Mouse (Mus musculus) cerebellum, adult 9-10 months (tissue): Measurements from ENCODE around the gene Gen1.

ENCODE experiments used
- DNase-seq: peaks from one replicate; pipeline ENCODE4 v3.0.0; 2022

Gene Gen1

DNA sequence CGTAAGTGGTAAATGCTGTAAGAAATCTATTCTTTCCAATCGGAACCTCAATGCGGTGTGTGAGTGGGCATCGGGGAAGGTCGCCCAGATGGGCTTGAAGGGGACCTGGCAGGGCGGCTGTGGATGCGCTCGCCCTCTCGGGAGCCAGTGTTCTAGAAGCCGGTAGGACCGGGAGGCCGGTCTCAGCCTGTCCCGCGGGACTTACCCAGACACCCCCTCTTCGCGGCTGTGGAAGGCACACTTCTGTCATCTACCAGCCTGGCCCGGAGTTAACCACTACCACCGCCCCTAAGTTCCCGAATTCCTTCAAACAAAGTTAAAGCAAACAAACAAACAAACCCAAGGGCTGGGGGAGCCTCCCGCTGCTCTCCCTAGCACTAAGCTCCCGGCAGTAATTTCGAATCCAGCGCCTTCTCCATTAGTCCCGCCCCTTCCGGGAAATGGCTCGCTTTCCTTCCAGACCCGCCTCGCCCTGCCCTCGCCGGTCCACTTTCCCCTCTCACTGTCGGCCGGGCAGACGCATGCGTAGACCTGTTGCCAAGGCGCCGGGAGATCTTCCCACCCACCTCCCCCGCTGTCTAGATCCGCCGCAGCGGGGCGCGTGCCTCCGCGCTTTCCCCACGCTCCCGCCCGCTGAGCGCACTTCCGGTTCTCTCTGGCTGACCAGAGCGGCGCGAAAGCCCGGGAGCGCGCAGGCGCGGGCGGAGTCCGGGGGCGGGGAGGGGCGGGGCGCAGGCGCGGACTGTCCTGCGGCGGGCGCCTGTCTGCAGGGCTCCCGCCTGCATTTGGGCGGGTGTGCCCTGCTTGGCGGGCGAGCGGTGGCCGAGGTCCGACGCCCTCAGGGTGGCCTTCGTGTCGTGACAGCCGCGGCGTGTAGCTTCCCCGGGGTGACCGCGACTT lies at the start of gene Gen1, which contains the start of gene Smc6:
Gene Gen1, minus strand, starts transcription at position 420 of the 900 bp plus-strand sequence.
Gene Smc6, plus strand, starts transcription at position 505 of the 900 bp plus-strand sequence.
- DNase-seq, result peak; percentile 92

DNA sequence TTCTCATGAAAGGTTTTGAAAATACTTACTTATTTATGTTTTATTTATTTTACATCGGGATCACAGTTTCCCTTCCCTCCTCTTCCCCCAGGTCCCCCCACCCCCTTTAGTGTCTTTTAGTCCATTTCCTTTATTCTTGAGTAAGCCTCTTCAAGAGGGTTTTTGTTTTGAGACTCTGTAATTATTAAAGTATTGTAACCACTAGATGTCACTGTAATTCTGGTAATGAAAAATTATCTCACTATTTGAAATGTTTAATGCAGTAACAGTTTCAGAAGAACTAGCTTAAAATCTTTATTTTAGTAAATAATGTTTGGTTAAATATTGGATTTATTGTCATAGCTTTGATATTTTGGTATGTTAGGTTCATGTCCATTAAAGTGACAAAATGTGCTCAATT lies 48.2 kb upstream of the Gen1 start:
- DNase-seq, result peak; percentile 54

DNA sequence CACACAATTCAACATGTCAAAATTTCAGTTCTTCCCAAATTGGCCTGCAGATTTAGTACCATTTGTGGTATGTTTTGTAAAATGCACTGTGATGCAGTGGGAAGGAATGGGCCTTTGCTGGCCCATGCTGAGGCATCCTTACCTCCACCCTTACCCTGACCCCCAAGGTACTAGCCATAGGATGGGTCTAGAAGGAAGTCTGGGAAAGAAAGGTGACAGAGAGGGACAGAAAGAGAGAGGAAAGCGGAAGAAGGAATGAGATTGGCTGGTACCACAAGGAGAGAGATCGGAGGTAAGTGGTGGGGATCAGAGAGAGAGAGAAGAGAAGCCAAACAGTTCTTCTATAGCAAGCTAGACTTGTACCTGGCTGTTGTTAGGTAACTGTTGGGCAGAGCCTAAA lies 45.5 kb upstream of the Gen1 start:
- no peak for DNase-seq

DNA sequence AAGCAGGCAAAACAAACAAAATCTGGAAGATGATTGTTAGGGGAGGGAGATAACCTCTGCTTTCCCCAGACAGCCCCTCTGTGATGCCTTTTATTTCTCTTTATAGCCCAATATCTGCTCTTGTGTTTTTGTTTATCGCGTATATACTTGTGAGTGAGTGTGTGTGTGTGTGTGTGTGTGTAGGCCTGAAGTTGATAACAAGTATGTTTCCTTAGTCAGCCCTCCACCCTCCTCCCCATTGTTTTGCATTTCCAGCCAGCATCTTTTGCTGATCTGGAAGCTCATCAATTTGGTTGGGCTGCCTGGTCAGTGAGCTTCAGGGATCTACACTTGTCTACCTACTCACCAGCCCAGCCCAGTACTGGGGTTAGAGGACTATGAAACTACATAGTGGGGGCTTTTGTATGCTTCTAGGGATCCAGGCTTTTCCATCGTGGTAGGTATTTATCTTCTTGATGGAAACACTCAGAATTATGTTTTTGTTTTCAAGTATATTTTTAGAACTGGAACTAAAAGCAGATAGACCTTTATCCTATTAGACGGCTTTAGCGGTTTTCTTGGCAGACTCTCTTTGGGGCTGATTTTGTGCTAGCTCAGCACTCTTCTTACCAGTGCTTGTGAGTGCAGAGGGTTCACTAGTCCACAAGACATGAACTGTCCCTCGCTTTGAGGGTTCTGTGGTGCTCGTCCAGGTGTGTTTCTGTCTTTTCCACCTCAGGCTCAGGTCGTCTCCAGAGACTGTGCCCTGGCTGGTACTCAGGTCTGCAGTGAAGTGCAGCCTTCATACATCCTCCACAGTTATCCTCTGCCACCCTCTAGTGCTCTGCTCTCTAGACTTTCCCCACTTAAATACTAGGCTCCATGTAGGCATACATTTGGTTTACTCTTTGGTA lies 41.4 kb upstream of the Gen1 start:
- no peak for DNase-seq

DNA sequence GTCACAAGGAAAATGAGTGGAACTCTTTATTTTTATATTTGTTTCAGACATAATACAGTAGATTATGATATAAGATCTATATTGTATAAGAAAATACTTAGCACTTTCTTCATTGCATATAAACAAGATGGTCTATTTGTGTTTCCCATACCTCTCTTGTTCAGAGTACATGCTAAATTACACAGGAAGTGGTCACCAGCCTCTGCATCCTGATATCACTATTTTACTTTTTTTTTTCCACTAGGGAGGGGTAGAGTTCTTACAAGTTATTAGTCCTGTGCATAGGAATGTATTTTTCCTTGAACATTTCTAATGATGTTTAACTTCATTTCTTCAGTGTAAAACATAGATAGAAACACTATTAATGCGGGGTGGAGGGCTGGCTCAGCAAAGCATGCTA lies 35.3 kb upstream of the Gen1 start:
- DNase-seq, result no peak

DNA sequence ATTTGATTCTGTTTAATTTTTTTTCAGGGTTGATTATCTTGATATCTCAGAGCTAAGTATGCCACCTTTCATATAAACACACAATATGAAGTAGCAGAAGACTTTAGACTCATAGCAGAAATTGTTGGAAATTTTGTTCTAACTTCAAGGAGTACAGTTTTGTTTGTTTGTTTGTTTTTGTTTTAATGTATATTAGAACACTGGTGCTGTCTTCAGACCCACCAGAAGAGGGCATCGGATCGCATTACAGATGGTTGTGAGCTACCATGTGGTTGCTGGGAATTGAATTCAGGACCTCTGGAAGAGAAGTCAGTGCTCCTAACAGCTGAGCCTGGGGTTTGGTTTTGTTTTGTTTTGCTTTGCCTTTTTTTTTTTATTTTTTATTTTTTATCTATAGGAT lies 20.8 kb upstream of the Gen1 start:
- no peak for DNase-seq

DNA sequence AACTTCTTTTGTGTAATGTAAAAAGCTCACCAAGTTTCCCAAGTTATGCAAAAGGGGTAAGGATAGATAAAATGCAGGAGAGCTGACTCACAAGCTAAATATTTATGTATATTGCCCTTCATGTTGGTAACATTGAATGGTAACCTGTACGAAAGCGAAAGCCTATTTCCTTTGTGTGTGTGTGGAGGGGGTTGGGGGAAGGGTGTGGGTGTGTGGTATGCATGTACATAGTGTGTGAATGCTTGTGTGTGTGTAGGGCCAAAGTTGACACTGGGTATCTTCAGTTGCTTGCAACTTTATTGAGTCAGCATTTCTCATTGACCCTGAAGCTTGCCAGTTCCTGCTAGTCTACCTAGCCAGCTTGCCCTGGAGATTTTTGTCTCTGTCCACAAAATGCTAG lies 16.0 kb upstream of the Gen1 start:
- no peak for DNase-seq

DNA sequence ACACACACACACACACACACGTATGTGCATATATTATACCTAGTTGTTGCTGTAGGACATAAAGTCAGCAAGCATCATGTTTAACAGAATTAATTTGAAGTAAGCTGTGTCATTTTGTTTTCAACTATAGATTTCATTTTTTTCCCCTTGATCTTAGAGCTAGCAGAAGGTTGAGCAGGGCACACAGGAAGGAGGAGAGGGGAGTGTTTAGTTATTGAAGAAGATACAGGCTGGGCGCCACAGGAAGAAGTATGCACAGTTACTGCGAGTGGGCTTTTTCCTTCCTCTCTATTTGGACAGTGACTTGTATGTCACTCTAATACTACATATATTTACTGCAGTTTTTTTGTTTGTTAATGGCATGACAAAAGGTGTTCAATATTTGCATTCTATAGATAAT lies 14.3 kb upstream of the Gen1 start:
- no peak for DNase-seq

DNA sequence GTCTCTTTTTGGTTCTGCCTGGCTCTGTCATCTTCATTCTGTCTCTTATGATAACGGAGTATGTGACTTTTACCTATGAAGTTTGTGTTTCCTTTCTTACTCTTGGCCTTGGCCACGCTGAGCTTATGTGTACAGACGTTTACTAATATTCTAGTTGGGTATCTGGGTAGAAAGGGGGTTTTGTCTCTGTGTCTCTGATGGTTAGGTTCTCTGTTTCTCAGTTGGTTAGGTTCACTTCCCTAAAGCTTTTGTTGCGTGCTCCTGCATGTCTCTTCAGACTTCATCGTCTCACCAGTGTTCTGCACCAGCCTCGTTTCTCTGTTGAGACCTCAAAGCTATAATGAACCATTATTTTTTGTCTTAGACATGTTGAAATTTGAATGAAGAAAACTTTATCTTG lies 11.6 kb upstream of the Gen1 start:
- no peak for DNase-seq

DNA sequence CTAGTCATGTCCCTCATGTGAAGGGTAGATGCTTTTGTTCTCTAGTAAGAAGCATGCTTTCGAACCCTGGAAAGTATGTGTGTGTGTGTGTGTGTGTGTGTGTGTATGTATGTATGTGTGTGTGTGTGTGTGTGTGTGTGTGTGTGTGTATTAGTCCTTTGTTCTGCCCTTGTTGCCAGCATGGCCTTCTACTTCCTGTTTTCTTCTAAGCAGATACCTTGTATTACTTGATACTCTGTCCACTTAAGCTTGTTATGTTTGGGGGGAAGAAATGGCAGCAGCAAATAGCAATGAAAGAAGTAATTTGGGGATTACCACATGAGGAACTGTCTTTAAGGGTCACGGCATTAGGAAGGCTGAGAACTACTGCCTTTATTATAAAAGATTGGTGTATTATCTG lies 11.0 kb upstream of the Gen1 start:
- DNase-seq, result no peak

DNA sequence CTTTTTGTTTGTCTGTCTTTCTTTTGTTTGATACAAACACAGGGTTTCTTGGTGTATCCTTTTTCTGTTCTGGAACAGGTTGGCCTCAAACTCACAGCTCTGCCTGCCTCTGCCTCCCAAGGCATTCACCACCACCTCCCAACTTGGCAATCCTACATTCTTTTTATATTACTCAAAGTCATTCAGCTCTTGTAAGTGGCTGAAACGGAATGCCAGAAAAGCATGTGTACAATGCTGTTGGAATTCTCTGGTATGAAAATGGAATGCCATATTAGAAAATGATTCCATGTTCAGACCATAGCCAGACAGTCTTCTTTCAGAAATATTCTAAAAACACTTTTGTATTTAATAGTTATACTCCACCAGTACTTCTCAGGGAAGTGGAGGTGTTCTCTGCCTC lies 7.6 kb upstream of the Gen1 start:
- DNase-seq, result no peak

DNA sequence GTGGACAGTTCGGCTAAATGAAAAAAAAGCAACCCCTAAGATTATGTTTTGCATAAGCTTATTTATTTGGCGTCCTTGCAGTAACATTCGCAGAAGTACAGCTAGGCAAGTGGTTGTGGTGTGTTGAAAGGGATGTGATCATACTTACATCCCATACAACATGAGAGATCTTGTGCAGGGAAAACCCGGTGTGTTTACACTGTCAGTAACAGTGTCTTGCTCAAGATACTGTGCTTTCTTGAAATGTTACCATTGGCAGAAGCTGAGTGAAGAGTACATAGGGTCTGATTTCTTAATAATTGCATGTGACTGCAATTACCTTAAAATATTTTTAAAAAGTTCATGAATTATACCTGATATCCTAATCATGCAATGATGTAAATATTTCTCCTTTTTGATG lies 7.0 kb upstream of the Gen1 start:
- no peak for DNase-seq

DNA sequence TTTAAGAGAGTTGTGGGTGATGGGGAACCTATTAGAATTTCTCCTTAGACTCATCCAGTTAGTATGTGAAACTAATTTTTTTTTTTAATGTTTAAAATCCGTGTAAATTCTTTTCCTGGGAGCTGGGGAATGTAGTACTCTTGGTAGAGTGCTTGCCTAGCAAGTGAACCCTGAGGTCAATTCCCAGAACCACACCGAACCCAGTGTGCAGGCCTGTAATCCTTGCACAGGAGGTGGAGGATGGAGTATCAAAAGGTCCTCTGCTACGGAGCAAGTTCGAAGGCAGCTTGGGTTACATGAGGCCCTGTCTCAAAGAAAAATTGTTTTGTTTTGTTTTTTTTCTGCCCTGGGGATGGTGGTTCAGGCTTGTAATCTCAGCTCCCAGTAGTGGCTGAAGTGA lies 1.4 kb upstream of the Gen1 start:
- DNase-seq, result peak; percentile 13

DNA sequence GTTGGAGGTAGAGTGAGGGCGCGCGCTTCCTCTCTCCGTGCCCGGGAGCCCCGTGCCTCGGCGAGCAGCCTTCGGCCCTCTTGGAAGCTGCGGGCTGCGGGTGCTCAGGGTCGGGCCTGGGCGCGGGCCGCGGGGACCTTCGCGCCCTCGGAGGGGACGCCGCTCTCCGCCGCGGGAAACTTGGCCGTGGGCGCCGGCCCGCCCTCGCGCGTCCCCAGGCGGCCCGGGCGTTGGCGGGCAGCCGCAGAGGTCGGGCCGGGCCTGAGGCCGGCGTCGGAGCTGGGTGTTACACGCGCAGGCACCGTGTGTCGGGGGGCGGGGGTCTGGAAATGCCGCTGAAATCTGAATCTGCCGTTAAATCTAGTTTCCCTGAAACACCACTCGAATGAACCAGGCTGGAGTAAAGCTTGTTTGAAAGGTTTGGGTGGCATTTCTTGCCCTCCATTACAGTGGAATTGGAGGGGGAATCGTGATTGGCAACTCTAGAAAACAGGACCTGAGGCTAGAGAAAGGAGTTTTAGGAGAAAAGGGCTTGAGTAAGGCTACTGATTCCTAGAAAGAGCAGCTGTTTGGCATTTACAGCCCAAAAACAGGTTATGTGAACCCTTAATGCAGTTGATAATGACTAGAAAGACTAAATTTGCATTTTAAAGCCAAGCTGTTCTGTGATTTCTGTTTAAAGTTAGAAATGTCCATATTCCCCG lies 833 bp upstream of the Gen1 start:
- no peak for DNase-seq

DNA sequence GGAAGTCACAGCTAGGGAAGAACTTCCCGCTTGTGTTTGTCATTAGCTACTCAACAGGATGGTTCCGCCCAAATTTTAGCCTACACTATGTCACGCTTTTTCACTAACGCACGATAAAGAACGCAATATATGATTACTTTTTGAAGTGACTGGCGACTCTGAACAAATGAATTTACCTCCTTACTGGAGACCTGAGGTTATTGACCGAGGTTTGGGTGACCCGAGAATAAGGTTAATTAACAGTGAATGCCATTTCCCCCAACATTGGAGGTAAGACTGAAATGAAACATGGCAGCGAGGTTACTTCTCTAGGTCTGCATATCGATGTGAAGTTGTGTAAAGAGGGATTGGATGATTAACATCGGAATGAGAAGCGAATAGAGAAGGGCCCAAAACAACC lies 706 bp downstream of the Gen1 start:
- DNase-seq, result peak; percentile 13

DNA sequence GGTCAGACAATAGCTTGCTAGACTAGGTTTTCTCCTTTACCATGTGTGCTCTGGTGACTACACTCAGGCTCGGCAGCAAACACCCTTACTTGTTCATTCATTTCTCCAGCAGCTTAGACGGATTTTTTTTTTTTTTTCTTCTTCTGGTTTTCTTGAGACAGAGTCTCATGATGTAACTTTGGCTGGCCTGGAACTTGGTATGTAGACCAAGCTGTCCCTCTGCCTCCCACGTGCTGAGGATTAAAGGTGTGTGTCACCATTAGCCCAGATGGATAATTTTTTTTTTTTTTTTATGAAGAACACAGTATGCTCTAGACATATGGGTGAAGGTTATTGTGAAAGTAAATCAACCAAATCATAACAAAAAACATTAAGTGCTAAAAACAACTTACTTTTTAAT lies 15.3 kb downstream of the Gen1 start:
- DNase-seq, result no peak

DNA sequence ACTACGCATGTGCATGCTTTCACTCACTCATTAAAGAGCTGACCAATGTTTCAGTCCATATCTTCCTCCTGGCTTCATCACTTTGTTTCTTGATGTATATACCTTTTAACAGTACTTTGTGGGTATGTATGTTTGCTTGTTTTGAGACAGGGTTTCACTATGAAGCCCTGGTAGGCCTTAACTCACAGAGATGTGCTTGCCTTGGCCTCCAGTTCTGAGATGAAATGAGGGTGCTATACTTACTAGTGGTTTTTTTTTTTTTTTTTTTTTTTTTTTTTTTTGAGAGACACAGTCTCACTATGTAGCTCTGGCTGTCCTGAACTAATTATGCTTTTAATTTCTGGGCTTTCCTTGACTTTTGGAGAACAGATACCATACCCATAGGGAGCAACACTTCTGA lies 18.1 kb downstream of the Gen1 start:
- DNase-seq, result no peak

DNA sequence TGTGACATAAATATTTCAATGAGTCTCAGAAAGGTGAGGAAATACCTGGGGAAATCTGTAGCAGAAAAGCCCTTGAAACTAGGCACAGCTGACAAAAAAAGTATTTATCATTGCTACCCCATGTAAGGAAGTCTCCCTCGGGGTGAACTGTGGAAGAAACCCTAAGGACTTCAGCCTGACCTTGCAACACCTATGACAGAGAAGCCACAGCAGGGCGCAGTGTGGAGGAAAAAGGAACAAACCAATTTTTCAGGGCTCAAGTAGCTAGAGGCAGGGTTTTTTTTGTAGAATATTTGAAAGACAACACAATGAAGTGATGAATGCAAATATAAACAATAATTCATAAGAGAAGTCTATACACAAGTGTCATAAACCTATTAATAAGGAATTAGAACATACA lies 29.6 kb downstream of the Gen1 start:
- DNase-seq, result no peak

DNA sequence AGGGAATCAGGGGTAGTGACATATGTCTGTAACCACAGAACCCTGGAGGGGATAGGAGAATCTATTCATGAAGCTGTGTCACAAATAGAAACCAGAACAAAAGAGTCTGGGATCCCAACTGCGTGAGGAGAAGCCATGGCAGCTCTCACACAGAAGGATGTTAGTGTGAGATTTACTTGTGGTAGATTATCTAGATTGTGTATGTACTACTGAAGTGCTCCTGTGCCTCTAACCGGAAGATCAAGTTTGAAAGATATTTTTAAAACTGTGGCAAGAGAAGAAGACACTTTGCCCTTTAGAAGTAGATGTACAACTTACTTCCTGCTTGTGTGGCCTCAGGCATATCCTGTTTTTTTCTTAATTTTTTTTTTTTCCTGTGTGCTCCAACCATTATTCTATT lies 35.3 kb downstream of the Gen1 start:
- no peak for DNase-seq

DNA sequence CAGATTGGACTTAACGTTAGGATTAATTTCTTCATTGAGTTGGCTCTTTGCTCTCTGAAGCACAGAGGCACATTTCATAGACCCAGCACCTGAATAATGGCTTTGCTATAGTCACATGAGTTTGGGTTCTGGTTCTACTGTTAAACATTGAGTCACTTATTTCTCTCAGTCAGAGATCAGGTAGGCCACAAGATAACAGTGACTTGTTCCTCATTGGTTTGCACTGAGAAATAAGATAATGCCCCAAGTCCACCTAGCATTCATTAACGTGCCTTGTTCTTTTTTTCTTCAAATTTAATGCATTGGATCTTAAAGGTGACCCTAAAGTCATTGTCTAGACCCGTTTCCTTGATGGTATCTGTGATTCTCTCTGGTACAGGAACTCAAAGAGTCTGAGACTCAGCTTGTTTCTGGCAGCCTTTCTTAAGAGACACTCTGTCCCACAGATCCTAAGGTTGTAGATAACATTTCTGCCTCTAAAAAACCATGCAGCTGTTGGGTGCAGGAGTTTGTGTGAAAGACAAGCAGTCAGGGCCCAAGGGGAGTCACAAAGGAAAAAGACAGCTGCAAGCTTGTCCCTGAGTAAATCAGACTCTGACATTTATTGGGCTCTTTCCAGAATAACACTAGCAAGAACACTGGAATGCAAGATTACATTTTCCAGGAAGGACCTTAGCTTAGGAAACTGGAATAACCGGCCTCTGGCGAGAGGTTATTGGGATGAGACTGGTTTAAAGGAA lies 38.9 kb downstream of the Gen1 start:
- no peak for DNase-seq

DNA sequence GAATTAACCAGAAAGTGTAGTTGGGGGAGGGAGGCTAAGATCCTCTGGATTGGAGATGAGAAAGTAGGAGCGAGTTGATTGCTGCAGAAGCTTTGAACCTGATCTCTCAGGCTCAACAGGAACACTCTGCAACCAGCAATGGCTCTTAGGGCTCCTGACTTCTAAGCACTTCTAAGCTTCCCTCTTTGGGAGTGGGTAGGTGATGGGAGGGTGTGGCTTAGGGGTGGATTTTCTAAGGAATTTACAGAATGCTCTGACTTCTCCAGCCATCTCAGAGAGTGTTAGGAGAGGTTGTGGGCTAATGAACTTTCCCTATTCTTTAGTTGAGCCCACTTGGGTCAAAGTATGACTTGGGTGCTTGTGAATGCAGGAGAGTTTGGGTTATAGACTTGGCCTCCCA lies 39.5 kb downstream of the Gen1 start:
- no peak for DNase-seq

DNA sequence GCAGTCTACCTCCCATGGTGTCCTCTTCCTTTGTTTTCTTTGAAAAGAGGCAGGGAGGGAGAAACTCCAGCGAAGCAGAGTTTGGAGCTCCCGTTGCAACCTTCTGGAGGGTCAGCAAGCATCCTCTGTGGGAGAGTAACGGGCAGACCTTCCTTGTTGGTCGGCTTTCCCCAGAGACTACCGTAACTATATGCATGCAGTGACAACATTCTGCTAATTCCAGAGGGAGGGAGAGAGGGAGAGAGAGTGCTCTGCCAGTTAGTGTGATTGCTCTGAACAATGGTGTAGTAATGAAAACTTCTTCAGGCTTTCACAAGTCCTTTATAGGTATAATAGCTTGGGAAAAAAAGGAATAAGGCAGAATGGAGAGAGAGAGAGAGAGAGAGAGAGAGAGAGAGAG lies 40.9 kb downstream of the Gen1 start:
- no peak for DNase-seq

DNA sequence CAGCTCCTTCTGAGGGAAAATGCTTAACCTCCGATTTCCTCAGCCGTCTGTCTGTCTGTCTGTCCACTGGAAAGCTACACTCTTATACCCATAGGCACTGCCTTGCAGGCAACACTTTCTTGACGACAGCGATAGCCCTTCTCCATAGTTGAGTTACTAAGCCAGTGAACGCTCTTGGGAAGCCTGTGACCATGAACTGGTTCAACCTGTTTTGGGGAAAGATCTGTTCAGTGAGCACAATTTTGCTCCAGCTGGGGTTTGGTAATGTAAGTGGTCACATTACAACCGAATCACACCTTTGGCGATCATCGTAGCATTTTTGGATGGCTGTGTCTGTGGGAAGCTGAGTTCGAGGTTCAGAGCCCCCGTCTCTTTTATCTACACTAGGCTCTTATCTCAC lies 42.5 kb downstream of the Gen1 start:
- DNase-seq, result no peak
